ENCODE assay signal across 8 mouse cellular contexts in genomic region chr19:53310348-53310747, GRCm38 (mm10). TPM values are rescaled to one million over a fixed set of nuclear protein-coding genes. Genes with fewer than 3 reads are reported as not detected.
DNase-seq lines count a peak whose midpoint lies in the region; ATAC-seq and TF ChIP-seq lines count a peak whose summit lies in the region.

Gene Mxi1 (plus strand): TSS chr19:53310518.

- H3K4me1 ChIP-seq in heart, embryonic 12.5 days (replicated peaks), result peaks cover 14% of the 10 kb centered on the region
- H3K4me1 ChIP-seq in kidney, postnatal 0 days (replicated peaks; ENCODE audit: insufficient read depth, low read length), result peaks cover 9% of the 10 kb centered on the region; the same call in 1 of the 2 replicates
- H3K4me1 ChIP-seq in liver, adult 2 months (ENCODE audit: control insufficient read depth, insufficient read depth, low read length), result no peaks in the 10 kb centered on the region

- TF ChIP-seq POLR2A in brain, embryonic 14.5 days (IDR thresholded peaks at IDR 0.05; ENCODE audit: borderline replicate concordance, extremely low read depth, insufficient read depth, insufficient read length, poor library complexity, severe bottlenecking), result peak; percentile 50; the same call in 1 of the 2 replicates
- TF ChIP-seq POLR2A in liver, adult 2 months (IDR thresholded peaks at IDR 0.05; ENCODE audit: extremely low read depth, insufficient read depth, low read length), result peak; percentile 57; the same call in 1 of the 2 replicates

- H3K4me3 ChIP-seq in heart, embryonic 12.5 days, result peak within 1 kb of the TSS; percentile 82
- H3K4me3 ChIP-seq in kidney, postnatal 0 days (replicated peaks; ENCODE audit: low read depth, low read length), result peak within 1 kb of the TSS; percentile 96
- peak within 1 kb of the TSS; percentile 89 for H3K4me3 ChIP-seq in liver, adult 2 months (ENCODE audit: insufficient read depth, low read depth, low read length)

- no peaks in the 10 kb centered on the region for H3K36me3 ChIP-seq in heart, embryonic 12.5 days
- no peaks in the 10 kb centered on the region for H3K36me3 ChIP-seq in kidney, postnatal 0 days (ENCODE audit: insufficient read depth, low read length)
- H3K36me3 ChIP-seq in liver, adult 2 months (ENCODE audit: control insufficient read depth, insufficient read depth, low read length), result no peaks in the 10 kb centered on the region

- WGBS in heart, embryonic 12.5 days, result under 1% methylated on average over 38 of the region's 38 CpGs
- under 1% methylated on average over 38 of the region's 38 CpGs for WGBS in kidney, postnatal 0 days
- WGBS in liver, adult 2 months, result under 1% methylated on average over 38 of the region's 38 CpGs

- ATAC-seq in heart, embryonic 12.5 days (ENCODE audit: insufficient number of reproducible peaks, low FRiP score), result peak; percentile 63
- ATAC-seq in kidney, postnatal 0 days (replicated peaks; ENCODE audit: low FRiP score, low read depth), result peak; percentile 41

- peak within 1 kb of the TSS; percentile 98 for H3K27ac ChIP-seq in heart, embryonic 12.5 days (ENCODE audit: poor library complexity, severe bottlenecking)
- H3K27ac ChIP-seq in kidney, postnatal 0 days, result peak within 1 kb of the TSS; percentile 97
- peak within 1 kb of the TSS; percentile 6 for H3K27ac ChIP-seq in liver, adult 2 months (replicated peaks; ENCODE audit: insufficient read depth, low read depth, low read length)

- peak; percentile 24; the same call in 1 of the 2 replicates for TF ChIP-seq CTCF in brain, embryonic 14.5 days (IDR thresholded peaks at IDR 0.05; ENCODE audit: borderline replicate concordance, extremely low read depth, insufficient read depth, insufficient read length)
- TF ChIP-seq CTCF in kidney, postnatal 0 days (IDR thresholded peaks at IDR 0.05; ENCODE audit: low read depth), result peak; percentile 50; the same call in 1 of the 2 replicates
- TF ChIP-seq CTCF in liver, adult 2 months (IDR thresholded peaks at IDR 0.05; ENCODE audit: low read depth, low read length), result peak; percentile 38

- peak within 1 kb of the TSS; percentile 93 for H3K9ac ChIP-seq in heart, embryonic 12.5 days
- H3K9ac ChIP-seq in kidney, postnatal 0 days (ENCODE audit: low read depth, low read length), result peak within 1 kb of the TSS; percentile 85
- H3K9ac ChIP-seq in liver, adult 2 months (ENCODE audit: low read depth, low read length), result peak within 1 kb of the TSS; percentile 84

- no peaks in the 10 kb centered on the region for H3K27me3 ChIP-seq in heart, embryonic 12.5 days (replicated peaks)
- no peaks in the 10 kb centered on the region for H3K27me3 ChIP-seq in kidney, postnatal 0 days (ENCODE audit: insufficient read depth, low read length)
- no peaks in the 10 kb centered on the region for H3K27me3 ChIP-seq in liver, adult 2 months (ENCODE audit: control insufficient read depth, insufficient read depth, low read length)

- DNase-seq in CD4-positive helper T cell, adult 2 months (ENCODE audit: low read depth, low spot score), result peak; percentile 61
- peak; percentile 97 for DNase-seq in brain, embryonic 14.5 days (ENCODE audit: low read depth)
- DNase-seq in fibroblast of lung, adult 2 months (ENCODE audit: low read depth), result peak; percentile 73
- peak; percentile 91 for DNase-seq in kidney, postnatal 0 days (ENCODE audit: low spot score)
- DNase-seq in liver, adult 2 months (ENCODE audit: extremely low read depth, low read depth, low spot score), result peak; percentile 74
- DNase-seq in monocyte, adult 2 months (ENCODE audit: low read depth in 1 of 2, low spot score in 2 of 2), result peak; percentile 44 to 49
- DNase-seq in spleen, postnatal 10 days (ENCODE audit: low spot score in 2 of 2), result peak; percentile 84 to 85

- no peaks in the 10 kb centered on the region for H3K9me3 ChIP-seq in heart, embryonic 12.5 days (replicated peaks)
- no peaks in the 10 kb centered on the region for H3K9me3 ChIP-seq in kidney, postnatal 0 days (replicated peaks; ENCODE audit: low read length)

- H3K79me2 ChIP-seq in liver, adult 2 months (ENCODE audit: control insufficient read depth, insufficient read depth, low read length), result peaks cover 4% of the 10 kb centered on the region; the same call in 1 of the 2 replicates

- peak within 1 kb of the TSS; percentile 82 for H3K4me2 ChIP-seq in heart, embryonic 12.5 days
- H3K4me2 ChIP-seq in kidney, postnatal 0 days (ENCODE audit: low read length), result peak within 1 kb of the TSS; percentile 91

RNA-seq across cellular contexts. Expression of gene Mxi1, which starts in this region (rescaled TPM):
- polyA plus RNA-seq in brain, embryonic 14.5 days (2012; rRNA removed), result 37.1 and 44.2 TPM in 2 replicates
- polyA plus RNA-seq in heart, embryonic 12.5 days (2016; fragmentation: Nextera tagmentation; extraction: Ambion mirVana), result 40.0 and 42.7 TPM in 2 replicates
- 51.9 and 55.0 TPM in 2 replicates for polyA plus RNA-seq in kidney, postnatal 0 days (2015; fragmentation: Nextera tagmentation; extraction: Ambion mirVana)
- 16.0 and 16.1 TPM in 2 replicates for total RNA-seq in liver, adult 2 months (2014; rRNA removed)
- polyA plus RNA-seq in liver, adult 2 months (2012; rRNA removed), result 11.8 and 15.7 TPM in 2 replicates

Comparison
In these comparisons a context has a peak if more than half of its experiments do, and no peak if none do; other contexts are left out.
1. Peak in every context shown above with its lines: DNase-seq, ATAC-seq, H3K4me3 ChIP-seq and H3K27ac ChIP-seq.
2. DNase-seq: peak in every context shown above with its lines; median percentile 97 in brain, embryonic 14.5 days; 91 in kidney, postnatal 0 days; 84 in spleen, postnatal 10 days; 74 in liver, adult 2 months; 73 in fibroblast of lung, adult 2 months; 61 in CD4-positive helper T cell, adult 2 months; 46 in monocyte, adult 2 months.
3. H3K27ac ChIP-seq: peak in every context shown above with its lines; median percentile 98 in heart, embryonic 12.5 days; 97 in kidney, postnatal 0 days; 6 in liver, adult 2 months.